Mouse (Mus musculus): ENCODE results near the gene Calcoco1. TPM values are rescaled to one million over a fixed set of nuclear protein-coding genes. Genes with fewer than 3 reads are reported as not detected.
"Not testable (repeated sequence)": the region's sequence is repeated elsewhere in the genome, so short reads cannot be mapped to it uniquely, and the experiment has no call there.

The Calcoco1 gene
- polyA plus RNA-seq, 1 experiment from 2014 or later, result 69.0 TPM

GRCm38 (mm10) chr15:102662601-102663000, 59.4 kb downstream of the Calcoco1 start:
- not testable (repeated sequence) for H3K4me3 ChIP-seq (replicated peaks); H3K9me3 ChIP-seq (replicated peaks); H3K27ac ChIP-seq (replicated peaks); H3K4me1 ChIP-seq; H3K9ac ChIP-seq; ATAC-seq (ENCODE audit: insufficient number of reproducible peaks, low FRiP score, low TSS enrichment, low read depth); H3K4me2 ChIP-seq (replicated peaks); H3K27me3 ChIP-seq
- peaks cover 65% of the 10 kb centered on the region for H3K36me3 ChIP-seq
- no CpG with 5 or more reads among the region's 2 CpGs for WGBS

- H3K36me3 ChIP-seq, result peaks cover 23% of the 10 kb centered on the region
- no peak overlapping the region for H3K4me2 ChIP-seq (replicated peaks)
- H3K27me3 ChIP-seq, result no peaks in the 10 kb centered on the region
- no peak overlapping the region for H3K9ac ChIP-seq
- no peak for ATAC-seq (ENCODE audit: insufficient number of reproducible peaks, low FRiP score, low TSS enrichment, low read depth)
- no peaks in the 10 kb centered on the region for H3K9me3 ChIP-seq (replicated peaks)
- peak overlapping the region; percentile 93 for H3K27ac ChIP-seq (replicated peaks)
- H3K4me1 ChIP-seq, result peaks cover 24% of the 10 kb centered on the region
- H3K4me3 ChIP-seq (replicated peaks), result no peak overlapping the region
- 65% methylated on average over 3 of the region's 3 CpGs for WGBS
These were observed 64.0 kb downstream of the Calcoco1 start for GRCm38 (mm10) chr15:102657926-102658381.

MicroRNA genes within 50 kb of the gene (microRNA counts, 519-probe panel; counts per million panel counts)
- 1,857 counts per million, percentile 30 among the panel's probes with 10 or more counts for microRNA mmu-miR-688

Small RNAs within 50 kb of the gene (microRNA-seq; reads per million reads assigned to microRNA genes)
- gene Mir688 (ENCODE audit: borderline number of aligned reads), result not detected

Other genes with a start within 250 kb of the Calcoco1 start
- gene Gm10337, start 218.5 kb downstream of the Calcoco1 start, polyA plus RNA-seq (2015; fragmentation: Nextera tagmentation; extraction: Ambion mirVana), result 5.1 TPM in 1 of 2 replicates, not detected in the other
- 19.8 and 21.3 TPM in 2 replicates for gene Map3k12, start 205.1 kb downstream of the Calcoco1 start, polyA plus RNA-seq (2015; fragmentation: Nextera tagmentation; extraction: Ambion mirVana)
- 83.9 and 94.7 TPM in 2 replicates for gene Tarbp2, start 204.0 kb downstream of the Calcoco1 start, polyA plus RNA-seq (2015; fragmentation: Nextera tagmentation; extraction: Ambion mirVana)
- 3.8 and 3.9 TPM in 2 replicates for gene Npff, start 197.2 kb downstream of the Calcoco1 start, polyA plus RNA-seq (2015; fragmentation: Nextera tagmentation; extraction: Ambion mirVana)
- gene Gm28047, start 97.1 kb downstream of the Calcoco1 start, polyA plus RNA-seq (2015; fragmentation: Nextera tagmentation; extraction: Ambion mirVana), result 0.56 TPM in 1 of 2 replicates, not detected in the other
- 51.3 and 53.7 TPM in 2 replicates for gene Atf7, start 96.7 kb downstream of the Calcoco1 start, polyA plus RNA-seq (2015; fragmentation: Nextera tagmentation; extraction: Ambion mirVana)
- 59.0 and 65.5 TPM in 2 replicates for gene Atp5g2, start 49.8 kb downstream of the Calcoco1 start, polyA plus RNA-seq (2015; fragmentation: Nextera tagmentation; extraction: Ambion mirVana)
- 4.0 and 5.2 TPM in 2 replicates for gene Hoxc13, start 198.9 kb upstream of the Calcoco1 start, polyA plus RNA-seq (2015; fragmentation: Nextera tagmentation; extraction: Ambion mirVana)
- gene Hoxc12, start 214.6 kb upstream of the Calcoco1 start, polyA plus RNA-seq (2015; fragmentation: Nextera tagmentation; extraction: Ambion mirVana), result 0.21 TPM in 1 of 2 replicates, not detected in the other
- gene Hoxc11, start 232.2 kb upstream of the Calcoco1 start, polyA plus RNA-seq (2015; fragmentation: Nextera tagmentation; extraction: Ambion mirVana), result not detected in 2 replicates
- gene Hoxc10, start 244.6 kb upstream of the Calcoco1 start, polyA plus RNA-seq (2015; fragmentation: Nextera tagmentation; extraction: Ambion mirVana), result not detected in 2 replicates
- gene Hoxc5, start 245.3 kb upstream of the Calcoco1 start, polyA plus RNA-seq (2015; fragmentation: Nextera tagmentation; extraction: Ambion mirVana), result 2.0 and 2.1 TPM in 2 replicates